Mouse (Mus musculus) cortical plate, adult 2 months (tissue): ENCODE results near the gene Slc29a4.

ENCODE experiments used
- CTCF ChIP-seq: fragments of 200-500 bp; IDR thresholded peaks from 2 replicates; pipeline ENCODE4 v1.5.1; 2011; ENCODE audit warnings: mild to moderate bottlenecking, control low read depth, low read length; ENCODE audit not compliant: insufficient read depth; ENCODE audit errors: extremely low read depth
- POLR2A ChIP-seq: fragments of 200-500 bp; IDR thresholded peaks from 2 replicates; pipeline ENCODE4 v1.6.1; 2011; ENCODE audit warnings: mild to moderate bottlenecking, low read length, control low read depth; ENCODE audit not compliant: insufficient read depth; ENCODE audit errors: extremely low read depth

GRCm38 (mm10) chr5:142688866-142689265, 3.4 kb upstream of the Slc29a4 start:
- TF ChIP-seq CTCF = no peak
- TF ChIP-seq POLR2A = no peak
